Mouse (Mus musculus): Measurements from ENCODE around the gene Tti1.
"Not testable (repeated sequence)": the region's sequence is repeated elsewhere in the genome, so short reads cannot be mapped to it uniquely, and the experiment has no call there.

Tti1 gene

DNA sequence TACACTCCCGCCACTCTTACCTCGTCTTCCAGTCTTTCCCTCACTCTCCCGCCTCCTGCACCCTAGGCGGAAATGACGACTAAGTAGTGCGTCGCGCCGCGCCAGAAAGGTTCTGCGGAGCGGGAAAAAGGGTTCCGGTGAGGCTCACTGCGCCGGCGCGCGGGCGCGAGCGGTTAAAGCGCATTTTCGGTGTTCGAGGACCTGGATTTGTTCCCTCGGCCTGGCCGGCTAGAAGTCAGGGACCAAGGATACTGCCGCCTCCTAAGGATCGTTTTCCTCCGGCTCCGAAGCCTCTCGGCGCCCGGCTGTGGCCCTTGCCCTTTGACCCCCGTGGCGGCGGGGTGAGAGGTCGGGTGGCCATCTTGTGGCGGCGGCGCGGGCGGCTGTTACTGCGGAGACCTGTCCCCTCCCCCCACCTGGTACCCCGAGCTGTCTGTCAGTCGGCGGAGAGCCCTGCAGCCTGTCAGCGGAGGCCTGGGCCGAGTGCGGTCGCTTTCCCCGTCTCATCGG, at the start of gene Tti1, which contains the start of gene Rprd1b:
Gene Tti1, minus strand, starts transcription at position 80 of the 510 bp plus-strand sequence.
Gene Rprd1b, plus strand, starts transcription at position 144 of the 510 bp plus-strand sequence.
- peak; percentile 97 for DNase-seq

DNA sequence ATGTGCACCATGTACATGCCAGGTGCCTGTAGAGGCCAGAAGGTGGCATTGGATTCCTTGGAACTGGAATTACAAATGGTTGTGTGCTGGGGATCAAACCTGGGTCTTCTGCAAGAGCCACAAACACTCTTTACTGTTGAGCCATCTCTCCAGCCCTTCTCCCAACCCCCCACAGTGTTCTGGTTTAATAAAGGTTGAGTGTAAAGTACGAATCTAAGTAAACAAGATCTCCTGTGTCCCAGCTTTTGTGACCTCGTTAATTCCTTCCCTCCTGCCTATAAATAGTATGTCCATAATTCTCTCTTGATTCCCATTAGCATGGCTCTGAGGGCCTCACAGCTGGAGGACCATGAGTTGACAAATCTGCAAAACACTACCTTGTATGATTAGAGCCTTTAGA, 49.7 kb upstream of the Tti1 start:
- DNase-seq: no peak

DNA sequence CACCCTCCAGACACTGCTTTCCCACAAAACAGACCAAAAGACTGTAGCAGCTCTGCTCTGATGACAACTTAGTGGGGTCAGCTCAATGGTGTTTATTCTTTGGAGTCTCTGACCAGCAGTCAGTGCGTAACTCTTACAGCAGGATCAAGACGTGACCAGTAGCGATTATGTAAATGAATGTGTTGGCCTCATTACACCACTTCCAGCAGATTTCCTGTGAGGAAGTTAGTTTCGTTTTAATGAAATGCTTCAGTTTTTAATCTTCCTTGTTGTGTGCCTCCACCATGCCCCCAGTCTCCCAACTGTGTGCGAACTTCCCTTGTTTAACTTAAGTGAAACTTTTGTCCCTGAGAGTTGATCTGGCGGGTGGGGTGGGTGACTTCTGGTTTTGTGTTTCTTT, 48.5 kb upstream of the Tti1 start:
- DNase-seq: no peak

DNA sequence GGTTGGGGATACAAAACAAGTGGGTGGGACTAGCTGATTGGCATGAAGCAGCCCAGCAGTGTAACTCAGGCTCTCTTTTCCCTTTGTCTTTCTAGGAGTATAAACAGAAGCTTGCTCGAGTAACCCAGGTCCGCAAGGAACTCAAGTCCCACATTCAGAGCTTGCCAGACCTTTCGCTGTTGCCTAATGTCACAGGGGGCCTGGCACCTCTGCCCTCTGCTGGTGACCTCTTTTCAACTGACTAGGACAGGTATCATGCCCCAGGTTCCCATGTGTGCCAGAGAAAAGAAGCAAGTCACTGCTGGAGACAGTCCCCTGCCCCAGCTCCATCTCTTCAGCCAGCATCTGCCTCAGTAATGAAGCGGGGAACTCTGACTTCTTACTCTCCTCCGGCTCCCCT, 46.6 kb upstream of the Tti1 start:
- no peak for DNase-seq

DNA sequence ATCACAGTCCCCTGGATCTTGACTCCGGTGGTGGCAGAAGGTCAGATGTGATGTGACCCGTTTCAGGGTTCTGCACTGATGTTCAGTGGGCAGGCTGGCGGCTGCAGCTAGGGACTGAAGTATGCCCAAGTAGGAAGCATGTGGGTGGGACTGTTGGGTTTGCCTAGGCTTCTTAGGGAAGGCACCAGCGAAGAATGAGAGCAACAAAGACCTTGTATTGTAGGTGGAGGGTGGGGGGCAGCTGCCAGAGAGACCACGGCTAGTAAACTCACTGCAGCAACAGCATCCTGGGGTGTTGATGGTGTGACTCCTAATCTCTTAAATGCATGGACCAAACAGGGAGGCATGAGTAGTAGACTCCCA, 43.4 kb upstream of the Tti1 start:
- DNase-seq: no peak

DNA sequence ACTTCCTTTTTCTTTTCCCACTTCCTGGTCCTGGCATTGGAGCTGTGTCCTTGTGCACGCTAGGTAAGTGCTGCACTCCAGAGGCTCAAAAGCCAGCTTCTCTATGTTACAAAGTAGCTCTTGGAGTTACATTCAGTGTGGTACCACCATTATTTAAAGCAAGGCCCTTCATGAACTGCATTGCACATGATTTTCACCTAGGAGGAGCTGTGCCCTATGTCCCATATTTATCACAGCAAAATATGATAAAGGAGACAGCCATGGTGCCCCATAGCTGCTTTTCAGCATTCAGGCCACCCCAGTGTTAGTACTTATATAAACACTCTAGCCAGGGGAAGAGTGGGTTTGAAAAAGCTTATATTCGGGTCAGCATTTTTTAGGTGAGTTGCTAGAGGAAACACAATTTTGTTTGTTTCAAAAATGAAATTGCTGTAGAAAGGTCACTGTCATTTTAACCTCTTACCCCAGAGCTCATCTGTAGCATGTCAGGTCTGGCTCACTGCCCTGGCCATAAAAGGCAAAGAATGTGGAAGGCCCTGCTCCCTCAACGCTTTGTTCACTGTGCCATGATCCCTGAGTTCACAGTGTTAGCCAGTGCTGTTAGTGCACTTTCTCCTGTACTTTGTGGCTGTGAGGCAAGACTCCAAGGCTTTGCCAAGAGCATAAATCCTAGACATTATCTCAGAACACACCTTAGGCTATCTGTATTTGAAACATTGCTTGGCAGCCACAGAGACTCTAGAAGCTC, 42.8 kb upstream of the Tti1 start:
- DNase-seq: peak; percentile 76

DNA sequence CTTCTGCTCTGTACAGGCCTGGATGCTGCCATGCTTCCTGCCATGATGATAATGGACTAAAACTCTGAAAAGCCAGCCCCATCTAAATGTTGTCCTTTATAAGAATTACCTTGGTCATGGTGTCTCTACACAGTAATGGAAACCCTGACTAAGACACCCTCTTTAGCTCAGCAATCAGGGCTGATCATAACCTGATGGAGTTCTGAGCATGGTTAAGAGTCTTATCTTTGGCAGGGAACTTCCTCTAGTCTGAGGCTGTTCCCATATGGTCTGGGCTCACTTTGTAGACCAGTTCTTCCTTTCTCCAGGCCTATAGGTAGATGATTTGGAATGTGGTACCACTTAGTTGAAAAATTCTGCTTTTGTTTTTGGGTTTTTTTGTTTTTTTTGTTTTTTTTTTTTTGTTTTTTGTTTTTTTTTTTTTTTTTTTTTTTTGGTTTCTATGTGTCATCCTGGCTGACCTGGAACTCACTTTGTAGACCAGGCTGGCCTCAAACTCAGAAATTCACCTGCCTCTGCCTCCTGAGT, 40.3 kb upstream of the Tti1 start:
- no peak for DNase-seq

DNA sequence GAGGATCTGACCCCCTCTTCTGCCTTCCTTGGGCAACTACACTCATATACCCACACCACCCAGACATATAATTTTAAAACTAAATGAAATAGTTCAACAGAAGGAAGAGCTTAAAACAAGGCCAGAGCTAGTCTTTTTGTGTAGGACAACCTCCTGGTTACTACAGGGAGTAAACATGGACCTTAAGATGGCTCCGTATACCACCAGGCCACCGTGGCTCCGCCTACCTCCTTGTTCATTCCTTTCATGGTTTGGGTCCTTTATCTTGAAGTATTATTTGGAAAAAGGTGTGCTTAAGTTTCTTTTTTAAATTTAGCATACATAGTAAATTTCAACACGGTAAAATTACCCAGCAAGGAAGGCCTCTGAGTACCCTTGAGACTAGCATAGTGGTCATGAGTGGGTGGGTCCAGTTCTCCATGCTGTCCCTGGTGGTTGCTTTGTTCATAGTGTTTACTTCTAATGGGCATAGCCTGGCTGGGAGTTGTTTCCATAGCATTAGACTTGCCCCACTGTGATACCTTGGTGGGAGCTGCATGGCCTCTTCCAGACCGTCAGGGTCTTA, 39.1 kb upstream of the Tti1 start:
- no peak for DNase-seq

DNA sequence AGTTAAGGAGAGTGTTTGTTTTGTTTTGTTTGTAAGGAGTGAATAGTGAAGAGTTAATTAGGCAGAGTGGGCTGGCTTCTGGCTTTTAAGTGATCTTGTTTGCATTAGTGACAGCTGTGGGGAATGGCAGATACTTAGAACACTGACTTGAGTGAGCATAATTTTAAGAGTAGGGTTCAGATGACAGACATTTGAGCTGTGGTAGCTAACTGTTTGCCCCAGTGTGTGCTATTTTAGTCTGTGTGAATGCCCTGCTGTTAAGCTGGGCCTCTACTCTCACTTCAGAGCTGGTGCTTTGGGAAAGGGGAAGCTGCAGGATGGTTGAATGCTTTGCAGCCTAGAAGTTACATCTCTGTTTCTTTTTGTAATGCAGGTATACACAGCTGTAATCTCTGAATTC, 38.2 kb upstream of the Tti1 start:
- no peak for DNase-seq

DNA sequence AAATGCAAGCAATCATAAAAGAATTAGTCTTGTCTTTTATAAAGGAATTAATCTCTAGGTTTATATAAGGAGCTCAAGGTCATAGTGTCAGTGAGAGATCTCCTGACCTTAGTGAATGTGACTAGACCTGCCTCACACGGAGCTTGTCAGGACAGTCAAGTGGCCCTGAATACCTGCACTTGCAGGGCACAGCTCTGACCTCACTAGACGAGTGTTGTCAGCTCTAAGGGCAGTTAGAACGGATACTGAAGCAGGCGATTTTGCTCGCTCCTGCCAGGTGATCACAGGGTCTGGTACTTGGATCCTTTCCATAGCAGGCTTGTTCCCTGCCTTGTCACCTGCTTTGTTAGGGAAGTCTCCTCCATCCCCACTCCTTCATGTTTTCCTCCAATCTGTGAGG, 36.8 kb upstream of the Tti1 start:
- no peak for DNase-seq

DNA sequence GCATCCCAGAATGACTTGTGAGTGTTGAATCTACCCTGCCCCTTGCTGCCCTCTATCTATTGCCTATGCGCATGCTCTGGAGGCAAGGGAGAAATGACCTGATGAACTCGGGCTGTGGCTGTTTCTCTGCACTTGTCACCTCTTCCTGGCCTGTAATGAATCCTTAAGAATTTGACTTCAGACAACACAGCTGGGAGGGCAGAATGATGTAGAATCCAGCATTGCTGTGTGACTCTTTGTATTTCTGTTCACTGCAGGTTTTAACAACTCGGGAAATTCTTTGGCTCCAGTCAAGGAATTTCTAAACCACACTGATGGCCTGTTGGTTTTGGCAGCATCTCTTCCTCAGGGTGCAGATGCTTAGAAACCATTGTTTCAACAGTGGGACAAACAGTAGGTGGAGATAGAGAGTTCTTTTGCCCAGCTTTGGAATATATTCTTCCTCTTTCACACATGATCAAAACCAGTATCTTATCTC, 36.4 kb upstream of the Tti1 start:
- peak; percentile 47 for DNase-seq

DNA sequence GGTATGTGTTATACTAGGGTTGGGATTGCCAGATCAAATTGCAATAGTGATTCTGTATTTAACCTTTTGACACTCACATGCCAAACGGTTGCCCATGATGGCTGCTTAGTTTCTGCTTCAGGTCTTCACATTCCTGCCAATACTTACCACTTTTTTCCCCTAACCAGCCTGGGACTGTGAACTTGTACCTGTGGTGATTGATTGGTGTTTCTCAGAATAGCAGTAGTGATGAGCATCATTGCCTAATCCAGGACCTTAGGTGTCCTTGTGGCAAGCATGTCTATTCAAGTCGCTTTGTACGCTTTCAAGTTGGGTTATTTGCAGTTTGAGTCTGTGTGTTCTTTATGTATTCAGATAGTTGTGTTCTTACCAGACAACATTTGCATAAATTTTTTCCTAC, 34.8 kb upstream of the Tti1 start:
- no peak for DNase-seq

DNA sequence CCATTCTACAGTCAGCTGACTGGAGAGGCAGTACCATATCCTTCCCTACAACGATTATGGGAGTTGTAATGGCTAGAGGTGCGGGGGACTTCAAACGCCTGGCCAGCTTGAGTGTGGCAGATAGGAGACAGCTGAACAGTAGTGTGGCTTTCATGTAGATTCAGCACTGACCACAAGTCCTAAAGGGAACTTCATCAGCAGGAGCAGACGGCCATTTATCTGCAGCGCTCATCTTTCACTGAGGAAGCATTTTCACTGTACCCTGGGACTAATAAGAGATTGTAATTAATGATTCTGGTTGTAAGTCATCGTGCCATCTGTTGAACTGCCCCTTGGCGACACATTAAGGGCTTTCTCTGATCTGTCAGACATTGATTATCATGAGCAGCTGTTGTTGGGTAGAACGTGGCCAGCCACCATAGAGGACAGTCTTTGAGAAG, 31.5 kb upstream of the Tti1 start:
- peak; percentile 4 for DNase-seq

DNA sequence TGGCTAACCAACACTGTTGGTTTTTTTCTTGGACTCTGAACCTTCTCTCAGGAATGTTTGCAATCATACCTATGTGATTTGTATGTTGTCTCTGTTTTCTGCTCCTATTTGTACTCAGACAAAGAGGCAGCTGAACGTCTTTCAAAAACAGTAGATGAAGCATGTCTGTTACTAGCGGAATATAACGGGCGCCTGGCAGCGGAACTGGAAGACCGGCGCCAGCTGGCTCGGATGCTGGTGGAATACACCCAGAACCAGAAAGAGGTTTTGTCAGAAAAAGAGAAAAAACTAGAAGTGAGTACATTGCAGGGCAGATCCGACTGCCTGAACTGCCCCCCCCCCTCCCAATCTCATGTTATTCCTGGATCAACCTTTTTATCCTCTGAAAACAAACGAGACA, 30.3 kb upstream of the Tti1 start:
- DNase-seq: peak; percentile 47

DNA sequence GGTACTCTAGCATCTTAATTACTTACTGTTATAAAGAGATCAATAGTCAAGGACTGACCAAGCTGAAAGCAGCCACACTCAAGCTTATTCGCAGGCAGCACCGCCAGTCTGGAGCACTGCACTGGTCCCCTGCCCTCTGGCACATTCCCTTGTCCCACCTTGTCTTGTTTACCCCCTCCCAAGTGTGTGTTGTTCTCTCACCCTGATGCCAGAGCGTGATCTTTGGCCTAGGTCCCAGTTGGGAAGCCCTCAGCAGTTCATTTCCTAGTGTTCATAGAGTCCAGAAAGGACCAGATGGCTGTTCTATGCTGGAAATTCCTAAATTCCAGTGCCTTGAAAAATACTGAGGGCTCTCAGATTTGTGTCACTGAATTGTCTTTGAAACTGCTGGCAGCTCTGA, 28.8 kb upstream of the Tti1 start:
- no peak for DNase-seq

DNA sequence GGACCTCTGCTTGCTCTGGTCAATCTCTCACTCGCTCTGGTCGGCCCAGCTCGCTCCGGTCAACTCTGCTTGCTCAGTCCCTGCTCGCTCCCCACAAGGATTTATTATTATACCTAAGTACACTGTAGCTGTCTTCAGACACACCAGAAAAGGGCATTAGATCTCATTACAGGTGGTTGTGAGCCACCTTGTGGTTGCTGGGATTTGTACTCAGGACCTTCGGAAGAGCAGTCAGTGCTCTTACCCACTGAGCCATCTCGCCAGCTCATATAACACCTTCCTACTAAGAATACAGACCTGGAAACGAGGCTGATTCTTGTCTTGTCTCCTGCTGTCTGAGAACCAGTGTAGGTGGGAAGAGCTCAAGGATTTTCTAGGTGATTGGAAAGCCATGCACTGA, 27.1 kb upstream of the Tti1 start:
- not testable (repeated sequence) for DNase-seq

DNA sequence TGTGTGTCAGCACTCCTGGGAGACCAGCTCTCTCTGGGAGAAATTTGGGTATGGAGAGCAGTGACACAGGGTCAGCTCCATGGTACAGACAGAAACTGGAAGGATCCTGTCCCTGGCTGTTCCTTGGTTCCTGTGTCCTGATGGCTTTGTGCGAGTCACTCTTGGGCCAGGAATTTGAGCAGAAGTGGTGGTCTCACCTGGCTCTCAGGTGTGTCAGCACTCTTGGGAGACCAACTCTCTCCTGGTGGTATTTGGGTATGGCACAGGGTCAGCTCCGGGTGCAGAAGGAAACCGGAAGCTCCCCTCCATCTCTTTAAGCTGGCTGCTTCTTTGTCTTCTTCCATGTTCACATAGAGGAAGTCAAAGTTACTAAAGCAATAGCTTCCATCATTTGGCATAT, 26.4 kb upstream of the Tti1 start:
- DNase-seq: no peak

DNA sequence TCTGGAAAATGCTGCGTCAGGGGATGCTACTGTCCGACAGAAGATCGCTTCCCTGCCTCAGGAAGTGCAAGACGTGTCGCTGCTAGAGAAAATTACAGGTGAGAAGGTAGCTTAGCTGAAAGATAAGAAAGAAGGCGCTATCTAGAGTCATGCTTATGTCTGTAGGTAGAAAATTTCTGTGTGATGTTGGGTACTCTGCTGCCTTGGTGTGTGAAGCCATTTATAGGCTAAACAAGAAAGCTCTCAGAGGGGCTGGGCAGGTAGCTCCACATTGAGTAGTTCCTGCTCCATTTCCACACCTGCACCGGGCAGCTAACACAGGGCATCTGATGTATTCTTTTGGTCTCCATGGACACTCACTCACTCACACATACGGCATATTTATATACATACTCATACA, 21.9 kb upstream of the Tti1 start:
- peak; percentile 4 for DNase-seq

DNA sequence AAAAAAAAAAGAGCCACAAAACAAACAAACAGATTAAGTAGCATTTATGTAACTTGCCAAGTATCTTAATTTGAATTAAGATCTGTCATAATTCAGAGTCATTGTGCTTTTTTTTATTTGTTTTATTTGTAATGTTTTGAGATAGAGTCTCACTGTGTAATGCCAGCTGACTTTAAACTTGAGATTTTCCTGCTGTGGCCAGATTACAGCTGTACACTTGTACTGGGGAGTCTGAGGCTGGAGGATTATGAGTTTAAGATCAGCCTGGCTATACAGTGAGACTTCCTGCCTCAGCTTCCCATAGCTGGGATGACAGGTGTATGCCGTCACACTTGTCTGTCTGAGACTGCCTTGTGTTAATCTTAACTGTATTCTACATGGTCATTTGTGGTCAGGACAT, 20.5 kb upstream of the Tti1 start:
- peak; percentile 56 for DNase-seq

DNA sequence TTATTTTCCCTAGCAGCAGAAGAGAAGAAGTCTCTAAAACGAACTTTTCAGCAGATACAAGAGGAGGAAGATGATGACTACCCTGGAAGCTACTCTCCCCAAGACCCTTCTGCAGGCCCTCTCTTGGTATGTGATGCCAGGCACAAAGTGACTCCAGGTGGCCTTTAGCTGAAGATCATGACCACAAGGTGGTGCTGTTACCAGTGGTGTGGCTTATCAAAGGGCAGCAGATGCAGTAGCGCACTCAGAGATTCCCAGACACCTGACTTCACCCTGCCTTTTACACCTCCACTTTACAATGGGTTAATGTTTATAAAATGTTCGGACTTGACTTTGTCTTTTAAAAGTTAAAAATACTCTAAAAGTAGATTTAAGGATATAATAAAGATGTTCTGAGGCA, 19.7 kb upstream of the Tti1 start:
- DNase-seq: peak; percentile 74

DNA sequence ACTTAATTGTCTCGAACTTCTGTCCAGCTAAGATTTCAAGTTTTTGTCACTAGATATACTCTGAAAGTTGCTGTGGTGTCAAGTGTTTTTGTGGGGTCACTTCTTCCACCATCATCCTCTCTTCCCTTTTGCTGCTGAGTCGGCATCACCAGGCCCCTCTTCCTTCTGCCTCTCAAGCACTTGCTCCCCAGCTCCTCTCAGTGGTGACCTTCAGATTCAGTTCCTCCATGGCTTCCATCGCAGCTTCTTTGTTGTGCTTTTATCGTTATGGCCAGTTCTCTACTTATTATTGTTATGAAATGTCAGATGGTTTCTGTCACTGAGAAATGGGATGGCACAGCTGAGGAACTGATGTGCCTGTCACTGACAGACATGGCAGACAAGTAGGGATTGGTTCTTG, 18.0 kb upstream of the Tti1 start:
- no peak for DNase-seq

DNA sequence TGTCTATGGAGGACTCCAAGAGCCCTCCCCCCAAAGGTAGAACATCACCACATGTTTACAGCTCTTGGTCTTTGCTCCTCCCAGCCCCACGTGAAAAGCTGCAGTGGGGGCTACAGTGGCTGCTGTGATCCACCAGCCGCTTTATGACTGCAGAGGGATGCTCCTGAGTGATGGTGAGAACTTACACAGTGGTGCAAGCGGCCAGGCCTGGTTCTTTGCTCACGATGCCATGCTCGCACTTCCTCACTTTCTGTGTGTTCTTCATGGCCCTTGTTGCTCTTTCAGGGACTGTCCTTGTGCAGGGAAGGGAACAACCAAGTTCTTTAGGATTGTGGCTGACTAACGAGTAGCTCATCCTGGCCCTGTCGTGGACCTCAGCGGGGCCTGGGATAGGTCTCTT, 15.3 kb upstream of the Tti1 start:
- DNase-seq: no peak

DNA sequence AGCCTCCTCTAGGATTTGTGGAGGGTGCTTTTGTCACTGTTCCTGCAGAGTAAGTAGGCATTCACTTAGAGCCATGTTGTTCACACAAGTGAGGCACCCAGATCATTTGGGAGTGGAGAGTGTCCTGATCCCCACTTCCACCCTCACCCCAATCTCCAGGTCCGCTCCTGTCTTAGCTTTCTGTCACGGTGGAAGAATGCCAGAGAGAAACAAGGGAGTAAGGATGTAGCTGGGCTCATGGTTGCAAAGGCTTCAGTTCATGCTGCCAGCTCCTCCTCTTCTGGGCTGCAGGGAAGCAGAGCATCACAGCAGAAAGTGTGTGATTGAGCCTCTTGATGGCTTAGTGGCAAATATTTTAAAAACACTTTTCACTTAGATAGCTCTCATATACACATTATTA, 12.2 kb upstream of the Tti1 start:
- DNase-seq: no peak

DNA sequence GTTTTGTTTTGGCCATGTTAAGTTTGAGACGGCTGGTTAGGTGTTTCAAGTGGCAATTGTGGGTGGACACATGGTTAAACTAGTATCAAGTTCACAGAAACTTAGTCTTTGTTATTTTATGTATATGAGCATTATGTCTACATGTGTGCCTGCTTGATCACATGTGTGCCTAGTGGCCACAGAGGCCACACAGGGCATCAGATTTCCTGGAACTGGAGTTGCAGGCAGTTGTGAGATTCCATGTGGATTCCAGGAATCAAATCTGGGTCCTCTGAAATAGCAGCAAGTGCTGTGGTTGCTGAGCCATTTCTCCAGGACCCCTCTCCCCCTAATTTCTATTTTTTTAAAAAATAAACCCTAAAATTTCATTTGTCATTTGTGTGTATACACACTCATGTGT, 11.4 kb upstream of the Tti1 start:
- DNase-seq: no peak

All from kidney, postnatal 10 days (tissue).